Mouse (Mus musculus) CD4-positive naive resting alpha-beta T cell, adult 76 days (primary cell): ENCODE results near the gene F8. TPM values are rescaled to one million over a fixed set of nuclear protein-coding genes. Genes with fewer than 3 reads are reported as not detected.

Source experiments
- total RNA-seq: library from RNA; stranded (reverse); gene quantifications from one replicate; pipeline ENCODE4 v1.2.4, GENCODE M21; 2023

Gene F8
- total RNA-seq, result 0.15 TPM

GRCm38 (mm10) chrX:75382195-75382771, at the start of gene F8, which contains the start of gene Fundc2:
F8 (minus strand) TSS chrX:75382615.
Fundc2 (plus strand) TSS chrX:75382399.

GRCm38 (mm10) chrX:75415936-75416785, 33.7 kb upstream of the F8 start, which contains the start of the genes Cmc4, Mtcp1 and Brcc3:
Cmc4 (minus strand) TSS chrX:75416584.
Mtcp1 (minus strand) TSS chrX:75416588.
Brcc3 (plus strand) TSS chrX:75416628.

GRCm38 (mm10) chrX:75163670-75164069, 218.7 kb downstream of the F8 start, which contains the start of gene Smim9:
Smim9 (minus strand) TSS chrX:75163770.

GRCm38 (mm10) chrX:75130467-75131160, 251.8 kb downstream of the F8 start, which contains the start of gene Mpp1:
Mpp1 (minus strand) TSS chrX:75131016.

Other genes with a start within 250 kb of the F8 start
- not detected for gene Smim9, start 218.8 kb downstream of the F8 start, total RNA-seq
- gene Fundc2, start 216 bp downstream of the F8 start, total RNA-seq, result 26.2 TPM
- gene Cmc4, start 34.0 kb upstream of the F8 start, total RNA-seq, result 8.2 TPM
- 14.0 TPM for gene Mtcp1, start 34.0 kb upstream of the F8 start, total RNA-seq
- gene Brcc3, start 34.0 kb upstream of the F8 start, total RNA-seq, result 30.6 TPM
- gene Vbp1, start 131.7 kb upstream of the F8 start, total RNA-seq, result 78.5 TPM
- gene Rab39b, start 195.6 kb upstream of the F8 start, total RNA-seq, result 0.26 TPM